Mouse (Mus musculus): ENCODE results near the gene C3.

C3 gene

DNA sequence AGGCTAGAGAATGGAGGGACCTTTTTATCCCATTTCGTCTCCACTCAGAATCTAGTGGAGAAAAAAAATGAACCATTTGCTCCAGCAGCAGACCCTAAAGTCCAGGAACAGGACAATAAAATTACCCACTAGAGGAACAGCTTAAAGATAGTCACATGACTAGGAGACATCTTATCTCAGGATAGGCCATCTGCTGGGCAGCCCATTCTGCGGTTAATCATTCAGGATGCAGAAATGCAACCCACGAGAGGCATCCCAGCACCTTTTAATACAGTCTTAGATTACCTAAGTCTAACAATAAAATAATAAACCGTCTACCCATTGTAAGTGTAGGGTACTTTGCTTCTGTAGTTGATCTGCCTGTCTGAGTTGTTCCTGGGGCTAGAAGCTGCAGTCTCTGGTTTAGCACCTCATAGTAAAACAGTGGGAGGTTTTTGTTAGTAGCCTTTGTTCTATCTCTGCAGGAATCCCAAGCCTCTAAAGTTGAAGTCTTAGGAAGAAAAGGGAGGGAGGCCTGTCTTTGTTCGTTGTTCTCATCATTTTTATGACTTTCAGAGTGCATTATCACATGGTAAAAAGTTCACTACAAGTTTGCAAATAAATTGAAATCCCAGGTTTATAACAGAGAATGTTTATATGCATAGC, 57.2 kb downstream of the C3 start:
- no peak for DNase-seq (ENCODE audit: extremely low spot score, low read depth, low spot score)

GRCm38 (mm10) chr17:57166800-57167791, 60.8 kb downstream of the C3 start:
- peak; percentile 44 for DNase-seq (ENCODE audit: extremely low spot score, low read depth, low spot score)
